Mouse (Mus musculus) heart, postnatal 14 days (tissue): ENCODE measurements around the gene Trim60. TPM values are rescaled to one million over a fixed set of nuclear protein-coding genes. Genes with fewer than 3 reads are reported as not detected.
A peak's percentile ranks its signal among the peaks of the same experiment; 100 is the strongest.
"Not testable (repeated sequence)": the region's sequence is repeated elsewhere in the genome, so short reads cannot be mapped to it uniquely, and the experiment has no call there.

Experiments
- DNase-seq, 2 experiments: peaks; one replicate each; pipeline ENCODE4 v3.0.0; 2021 to 2022
- intact Hi-C: fragments of 180-260 bp; cut with DNase I; formaldehyde crosslinking; loops from one replicate; pipeline ENCODE4 v1.15.1; 2025
- long read RNA-seq, 2 experiments: library from polyadenylated mRNA; stranded (forward); transcript quantifications; one replicate each; pipeline ENCODE4 v2.0.0; 2021
- total RNA-seq, 2 experiments: library from RNA; stranded (reverse); gene quantifications; 2 replicates each; pipeline ENCODE4 v1.2.3; 2021

The Trim60 gene
- total RNA-seq: not detected
- long read RNA-seq, experiment 1: 0 reads
- long read RNA-seq, experiment 2: 0 reads

DNA sequence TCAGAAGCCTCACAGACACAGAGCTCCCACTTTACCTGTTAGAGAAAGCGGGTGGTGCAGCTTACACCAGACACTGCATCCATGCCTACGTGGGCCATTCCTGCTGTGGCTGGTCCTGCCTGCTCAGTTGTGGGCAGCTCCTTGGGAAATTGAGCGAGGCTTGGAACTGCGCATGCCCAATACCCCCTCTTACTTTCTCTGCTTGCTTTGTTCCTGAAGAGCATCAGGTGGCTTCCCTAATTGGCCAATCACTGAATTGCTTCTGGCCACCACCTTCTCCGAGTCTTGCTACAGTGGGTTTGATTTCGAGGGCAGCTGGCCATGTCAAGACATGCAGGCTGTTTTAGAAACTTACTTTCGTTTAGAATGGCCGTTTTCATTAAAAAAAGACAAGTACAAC lies at the start of gene Trim60, which contains the start of gene Trim61:
Trim60 (minus strand) TSS at position 162 of the 400 bp plus-strand sequence.
Trim61 (minus strand) TSS at position 101 of the 400 bp plus-strand sequence.
- DNase-seq: no peak
- intact Hi-C loops: no loop called here

DNA sequence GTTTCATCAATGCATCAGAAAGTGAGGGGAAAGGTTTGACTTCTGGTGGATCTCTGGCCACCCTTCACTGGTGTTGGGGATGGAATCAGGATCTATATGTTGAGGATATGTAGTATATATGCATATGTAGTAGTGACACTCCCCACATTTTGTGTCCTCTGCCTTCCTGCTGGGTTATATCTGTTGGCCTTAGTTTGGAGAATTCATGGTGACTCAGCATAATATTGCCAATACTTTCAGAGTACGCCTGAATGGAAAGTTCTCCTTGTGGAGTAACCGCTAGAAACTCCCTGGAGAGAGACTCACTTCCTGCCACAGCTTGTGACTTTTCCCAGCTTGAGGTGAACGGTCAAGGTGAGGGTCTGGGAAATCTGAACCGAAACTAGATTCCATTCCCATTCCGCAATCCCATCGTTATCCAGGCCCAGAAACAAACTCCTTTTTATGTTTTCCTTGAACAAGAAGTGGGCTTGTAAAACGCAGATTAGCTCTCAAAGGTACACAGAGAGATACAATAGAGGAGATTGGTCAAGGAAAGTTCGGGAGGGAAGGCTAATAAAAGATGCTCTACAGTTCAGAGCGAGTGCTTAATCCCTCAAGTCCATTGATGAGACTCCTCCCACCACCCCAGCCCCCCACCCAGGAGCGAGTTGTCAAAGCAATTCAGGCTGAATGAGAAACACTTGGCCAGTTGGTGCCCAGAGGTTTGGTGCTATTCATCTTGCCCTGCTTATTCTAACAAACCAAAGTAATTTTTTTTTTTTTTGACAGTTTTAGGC lies 49.5 kb upstream of the Trim60 start:
- no peak for DNase-seq
- intact Hi-C loops: no loop called here

DNA sequence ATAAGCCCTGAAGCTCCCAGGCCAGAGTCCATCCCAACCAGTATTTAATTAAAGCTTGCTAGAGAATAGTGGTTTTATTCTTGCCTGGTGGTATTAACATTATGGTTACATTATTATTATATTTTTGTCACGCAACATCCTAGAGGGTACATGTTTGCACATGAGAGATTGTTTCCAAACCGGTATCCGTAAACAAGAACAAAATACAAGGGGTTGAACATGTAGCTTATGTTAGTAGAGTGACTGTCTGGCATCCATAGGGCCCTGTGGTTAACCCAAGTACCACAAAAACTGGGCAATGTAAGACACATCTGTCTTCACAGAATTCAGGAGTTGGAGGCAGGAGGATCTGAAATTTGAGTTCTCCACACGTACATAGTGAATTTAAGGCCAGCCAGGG lies 48.6 kb upstream of the Trim60 start:
- DNase-seq: no peak
- intact Hi-C loops: no loop called here

DNA sequence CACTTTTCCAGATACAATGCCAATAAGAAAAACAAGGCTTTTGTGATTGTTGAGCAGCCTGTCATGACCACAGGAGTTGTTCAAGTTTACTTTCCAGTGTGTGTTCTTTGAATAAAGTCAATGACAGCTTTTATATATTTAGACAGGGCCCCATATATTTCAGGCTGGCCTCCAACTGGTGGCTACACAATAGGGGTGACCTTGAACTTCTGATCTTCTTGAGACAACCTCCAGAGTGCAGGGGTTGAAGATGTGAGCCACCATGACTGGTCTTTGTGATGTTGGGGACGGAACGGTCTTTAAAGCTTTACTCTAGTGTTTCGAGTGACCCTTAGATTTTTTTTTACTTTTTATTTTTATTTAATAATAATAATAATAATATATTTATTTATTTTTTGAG lies 47.2 kb upstream of the Trim60 start:
- intact Hi-C loops: no loop called here
- DNase-seq: no peak

DNA sequence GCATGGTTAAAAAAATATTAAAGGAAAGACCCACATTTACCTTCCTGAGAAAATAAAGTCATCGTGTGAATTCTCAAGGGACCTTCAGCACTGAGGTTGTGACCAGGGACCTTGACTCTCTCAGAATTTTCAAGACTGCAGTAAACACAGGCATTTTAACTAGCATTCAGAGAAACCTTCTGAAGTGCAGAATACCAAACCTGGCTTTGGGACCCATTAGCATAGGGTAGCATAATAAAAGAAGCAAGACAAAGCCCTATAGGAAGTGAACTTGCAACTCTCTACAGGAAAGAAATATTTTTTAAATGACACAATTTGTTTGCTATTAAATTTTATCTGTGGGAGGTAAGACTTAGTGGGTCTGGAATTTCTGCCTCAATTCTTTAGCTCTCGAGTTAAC lies 45.7 kb upstream of the Trim60 start:
- intact Hi-C loops: no loop called here
- DNase-seq: no peak

DNA sequence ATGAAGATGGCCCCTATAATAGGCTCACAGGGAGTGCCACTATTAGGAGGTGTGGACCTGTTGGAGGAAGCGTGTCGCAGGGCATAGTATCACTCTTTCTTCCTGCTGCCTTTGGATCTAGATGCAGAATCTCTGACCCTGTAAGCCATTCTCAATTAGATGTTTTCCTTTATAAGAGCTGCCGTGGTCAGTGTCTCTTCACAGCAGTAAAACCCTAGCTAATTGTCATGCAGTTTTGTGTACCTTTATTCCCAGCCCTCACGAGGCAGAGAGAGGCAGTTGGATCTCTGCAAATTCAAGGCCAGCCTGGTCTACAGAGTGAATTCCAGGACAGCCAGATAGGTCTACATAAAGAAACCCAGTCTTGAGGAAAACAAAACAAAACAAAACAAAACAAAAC lies 43.8 kb upstream of the Trim60 start:
- intact Hi-C loops: no loop called here
- DNase-seq: no peak

DNA sequence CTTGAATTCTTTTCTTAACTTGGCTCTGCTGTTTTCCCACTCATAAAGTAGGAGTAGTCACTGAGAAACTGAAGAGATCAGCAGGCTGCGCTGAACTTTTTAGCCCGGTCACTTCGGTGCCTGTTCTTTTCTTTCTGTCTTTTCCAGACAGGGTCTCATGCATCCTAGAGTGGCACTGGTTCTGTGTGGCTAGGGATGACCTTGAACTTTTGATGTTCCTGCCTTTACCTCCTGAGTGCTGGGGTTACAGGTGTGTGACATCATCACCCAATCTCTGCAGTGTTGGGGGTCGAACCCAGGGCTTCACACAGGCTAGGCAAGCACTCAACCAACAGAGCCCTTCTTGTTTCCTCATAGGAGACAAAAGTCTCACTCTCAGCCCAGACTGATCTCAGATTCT lies 38.3 kb upstream of the Trim60 start:
- intact Hi-C loops: no loop called here
- DNase-seq: no peak

DNA sequence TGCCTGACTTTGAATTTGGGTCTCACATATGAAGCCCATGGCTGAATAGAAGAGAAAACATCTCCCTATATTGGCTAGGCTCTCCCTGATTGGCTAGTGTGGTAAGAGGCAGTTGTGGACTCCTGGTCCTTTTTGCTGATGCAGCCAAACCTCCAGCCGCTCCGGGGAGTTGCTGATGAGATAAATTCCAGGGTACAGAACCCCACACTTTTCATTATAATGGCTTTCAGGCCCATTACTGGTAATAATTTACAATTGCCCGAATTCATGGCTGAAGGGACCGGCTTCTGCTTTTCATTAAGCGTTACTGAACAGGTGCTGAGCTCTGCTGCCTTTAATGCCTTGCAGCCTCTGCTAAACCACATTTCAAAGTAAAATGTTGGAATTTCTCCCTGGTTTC lies 35.6 kb upstream of the Trim60 start:
- intact Hi-C loops: no loop called here

DNA sequence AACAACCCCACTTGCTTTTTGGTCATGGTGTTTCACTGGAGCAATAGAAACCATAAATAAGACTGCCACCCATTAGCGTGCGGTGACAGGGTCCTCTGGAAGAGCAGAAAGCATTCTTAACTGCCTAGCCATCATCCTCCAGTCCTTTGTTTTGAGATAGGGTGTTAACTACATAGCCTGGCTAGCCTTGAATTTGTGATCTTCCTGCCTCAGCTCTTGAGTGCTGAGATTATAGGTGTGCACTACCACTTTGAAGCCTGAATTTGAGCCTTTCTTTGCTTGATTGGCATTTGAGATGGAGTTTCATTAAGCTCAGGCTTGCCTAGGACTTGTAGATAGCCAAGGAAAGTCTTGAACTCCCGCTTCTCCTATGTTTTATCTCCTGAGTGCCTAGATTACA lies 35.2 kb upstream of the Trim60 start:
- DNase-seq: no peak
- intact Hi-C loops: no loop called here

More for the DNA sequence above, 35.6 kb upstream of the Trim60 start:
- no peak for DNase-seq

DNA sequence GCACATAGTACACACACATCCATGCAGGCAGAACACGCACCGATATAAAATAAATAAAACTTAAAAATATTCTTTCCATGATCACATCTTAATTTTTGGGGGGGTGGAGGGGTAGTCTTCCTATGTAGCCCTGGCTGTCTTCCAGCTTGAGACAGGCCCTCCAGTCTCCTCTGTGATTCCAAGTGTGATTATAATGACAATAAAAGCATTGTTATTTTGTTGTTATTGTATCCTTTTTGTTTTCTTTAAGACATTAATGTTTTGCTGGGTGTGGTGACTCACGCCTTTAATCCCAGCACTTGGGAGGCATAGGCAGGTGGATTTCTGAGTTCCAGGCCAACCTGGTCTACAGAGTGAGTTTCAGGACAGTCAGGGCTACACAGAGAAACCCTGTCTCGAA lies 29.4 kb upstream of the Trim60 start:
- DNase-seq: no peak
- intact Hi-C loops: no loop called here

DNA sequence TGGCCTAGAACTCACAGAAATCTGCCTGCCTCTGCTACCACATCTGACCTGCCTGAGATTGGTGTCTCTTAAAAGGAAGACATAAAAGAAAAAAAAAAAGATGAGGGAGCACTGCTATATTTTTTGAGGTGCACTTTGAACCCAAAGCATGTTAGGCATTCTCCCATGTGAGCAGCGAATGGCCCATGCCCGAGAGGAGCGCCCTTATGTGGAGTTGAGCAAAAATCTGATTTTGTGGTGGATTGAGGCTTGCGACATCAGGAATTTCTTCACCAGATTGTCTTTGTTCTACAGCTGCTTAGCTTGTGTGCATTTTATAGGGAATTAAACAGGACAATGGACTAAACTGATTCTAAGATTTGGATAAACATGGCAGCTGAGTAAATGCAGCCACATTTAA lies 28.8 kb upstream of the Trim60 start:
- no peak for DNase-seq
- intact Hi-C loops: no loop called here

DNA sequence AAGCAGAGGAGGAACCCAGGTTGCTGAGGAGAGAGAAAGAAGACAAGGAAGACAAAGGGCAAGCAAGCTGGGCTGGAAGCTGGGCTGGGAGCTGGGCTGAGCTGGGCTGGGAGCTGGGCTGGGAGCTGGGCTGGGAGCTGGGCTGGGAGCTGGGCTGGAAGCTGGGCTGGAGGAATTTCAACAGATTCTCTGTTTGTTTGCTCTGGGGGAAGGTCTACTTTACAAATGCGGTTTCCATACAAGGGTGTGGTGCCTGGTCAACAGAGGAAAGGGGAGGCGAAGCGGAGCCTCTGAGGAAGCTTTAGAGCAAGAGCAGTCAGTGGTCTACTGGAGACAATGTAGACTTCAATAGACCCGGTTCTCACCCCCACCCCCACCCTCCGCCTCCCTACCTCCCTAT lies 28.2 kb upstream of the Trim60 start:
- intact Hi-C loops: no loop called here
- DNase-seq: no peak

DNA sequence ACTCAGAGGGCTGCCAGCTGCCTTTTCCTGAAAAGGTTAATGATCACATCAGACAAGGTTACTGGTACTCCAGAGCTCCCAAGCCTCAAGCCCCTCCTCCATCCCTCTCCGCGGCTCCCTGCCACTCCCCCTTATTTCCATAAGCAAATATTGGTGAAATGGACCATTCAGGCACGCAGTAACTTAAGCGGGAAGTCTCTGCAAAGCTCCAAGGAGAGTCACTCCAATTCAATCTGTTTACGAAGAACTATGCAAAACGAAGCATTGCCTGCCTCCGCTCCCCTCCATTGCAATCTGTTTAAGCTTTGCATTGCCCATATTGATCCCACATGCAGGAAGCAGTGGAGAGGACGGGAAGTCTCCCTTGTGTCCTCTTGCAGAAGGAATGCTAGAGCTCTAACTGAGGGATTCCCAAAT lies 18.7 kb upstream of the Trim60 start, which contains the start of gene Apela:
Apela (minus strand) TSS at position 220 of the 417 bp plus-strand sequence.
- peak in 1 of 2 experiments; percentile 1 for DNase-seq
- intact Hi-C loops: no loop called here

DNA sequence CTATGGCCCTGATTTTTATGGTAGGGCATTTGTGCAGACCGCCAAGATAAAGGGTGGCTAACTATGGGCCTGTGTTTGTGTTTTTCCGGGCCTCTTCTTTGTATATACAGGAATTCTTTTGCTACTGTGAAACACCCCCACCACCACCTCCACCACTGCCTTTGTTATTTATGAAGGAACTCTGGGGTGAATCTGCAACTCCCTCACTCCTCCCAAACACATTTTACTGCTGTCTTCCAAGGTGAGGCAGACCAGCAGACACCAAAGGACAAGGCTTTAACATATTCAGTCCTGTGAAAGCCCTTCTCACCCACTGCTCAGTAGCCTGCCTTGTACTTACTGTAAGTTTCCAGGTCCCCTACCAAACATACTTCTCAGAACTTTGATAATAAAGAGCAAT lies 15.8 kb upstream of the Trim60 start:
- intact Hi-C loops: no loop called here
- DNase-seq: no peak

DNA sequence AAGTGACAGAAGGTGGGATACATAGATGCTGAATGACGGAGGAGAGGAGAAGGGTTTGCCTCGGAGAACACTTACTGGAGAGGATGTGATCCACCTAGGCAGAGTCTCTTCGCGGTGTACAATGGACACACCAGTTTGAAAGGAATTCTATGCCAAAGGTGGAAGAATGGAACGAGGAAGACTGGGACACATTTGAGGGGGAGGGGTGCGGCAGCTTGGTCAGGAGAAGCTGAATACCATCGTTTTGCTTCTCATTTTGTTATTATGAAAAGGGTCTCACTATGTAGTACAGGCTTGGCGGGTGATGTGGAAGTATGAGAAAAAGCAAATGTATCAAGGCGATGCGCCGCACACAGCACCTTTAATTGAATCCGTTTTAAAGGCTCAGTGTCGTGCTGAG lies 14.7 kb upstream of the Trim60 start:
- intact Hi-C loops: no loop called here
- DNase-seq: no peak

DNA sequence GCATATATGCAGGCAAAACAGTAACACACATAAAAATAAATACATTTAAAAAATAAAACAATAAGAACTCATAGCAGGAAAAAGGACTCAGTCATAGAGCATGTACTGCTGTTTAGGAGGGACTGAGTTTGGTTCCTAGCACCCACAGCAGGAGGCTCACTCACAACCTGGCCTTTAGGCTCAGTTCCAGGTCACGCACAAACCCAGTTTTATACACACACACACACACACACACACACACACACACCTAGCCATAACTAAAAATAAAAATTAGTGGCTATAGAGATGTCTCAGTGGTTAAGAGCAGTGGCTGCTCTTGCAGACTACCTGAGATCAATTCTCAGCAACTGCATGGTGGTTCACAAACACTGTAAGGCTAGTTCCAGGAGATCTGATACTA lies 13.7 kb upstream of the Trim60 start:
- intact Hi-C loops: no loop called here
- DNase-seq: no peak

DNA sequence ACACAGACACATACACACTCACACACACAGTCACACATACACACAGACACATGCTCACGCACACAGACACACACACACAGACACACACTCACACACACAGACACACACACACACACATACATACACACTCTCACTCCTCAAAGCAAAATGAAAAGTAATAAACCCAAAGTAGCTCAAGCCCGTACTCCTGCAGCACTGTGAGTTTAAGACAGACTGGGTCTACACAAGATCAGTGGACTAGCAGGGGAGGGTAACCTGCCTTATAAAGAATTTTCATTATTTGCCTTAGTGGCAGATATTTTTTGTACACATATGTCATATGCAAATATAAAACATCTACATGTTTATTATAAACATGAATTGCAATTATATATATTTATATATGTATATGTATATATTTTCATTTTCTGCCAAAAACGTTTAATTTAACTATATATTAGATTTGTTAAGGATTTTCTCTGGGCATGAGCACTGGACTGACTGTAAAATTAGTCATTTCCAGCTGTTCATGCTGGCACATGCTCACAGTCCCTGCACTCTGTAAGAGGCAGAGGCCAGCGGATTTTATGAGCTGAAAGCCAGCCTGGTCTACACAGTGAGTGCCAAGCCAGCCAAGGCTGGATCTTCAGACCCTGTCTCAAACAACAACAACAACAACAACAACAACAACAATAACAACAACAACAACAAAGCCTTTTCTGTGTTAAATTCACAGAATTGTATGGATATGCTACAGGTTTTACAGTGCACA lies 12.5 kb upstream of the Trim60 start:
- no peak for DNase-seq
- intact Hi-C loops: no loop called here

DNA sequence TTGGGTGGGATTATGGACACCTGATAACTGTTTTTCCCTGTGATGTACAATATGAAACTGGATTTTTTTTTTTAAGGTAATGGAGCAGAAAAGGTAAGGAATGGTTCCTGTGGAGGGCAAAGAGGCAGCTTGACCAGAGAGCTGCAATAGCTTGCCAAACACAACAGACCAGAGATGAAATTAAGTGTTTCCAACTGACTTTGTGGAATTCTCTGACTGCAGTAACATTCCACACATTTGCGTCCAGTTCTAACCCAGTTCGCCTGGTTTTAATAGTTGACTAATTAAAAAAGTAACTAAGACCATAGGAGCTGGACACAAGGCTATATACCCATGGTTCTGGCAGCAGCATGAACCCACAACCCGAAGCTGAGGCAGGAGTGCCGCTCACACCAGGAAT lies 11.4 kb upstream of the Trim60 start:
- no peak for DNase-seq
- intact Hi-C loops: no loop called here

DNA sequence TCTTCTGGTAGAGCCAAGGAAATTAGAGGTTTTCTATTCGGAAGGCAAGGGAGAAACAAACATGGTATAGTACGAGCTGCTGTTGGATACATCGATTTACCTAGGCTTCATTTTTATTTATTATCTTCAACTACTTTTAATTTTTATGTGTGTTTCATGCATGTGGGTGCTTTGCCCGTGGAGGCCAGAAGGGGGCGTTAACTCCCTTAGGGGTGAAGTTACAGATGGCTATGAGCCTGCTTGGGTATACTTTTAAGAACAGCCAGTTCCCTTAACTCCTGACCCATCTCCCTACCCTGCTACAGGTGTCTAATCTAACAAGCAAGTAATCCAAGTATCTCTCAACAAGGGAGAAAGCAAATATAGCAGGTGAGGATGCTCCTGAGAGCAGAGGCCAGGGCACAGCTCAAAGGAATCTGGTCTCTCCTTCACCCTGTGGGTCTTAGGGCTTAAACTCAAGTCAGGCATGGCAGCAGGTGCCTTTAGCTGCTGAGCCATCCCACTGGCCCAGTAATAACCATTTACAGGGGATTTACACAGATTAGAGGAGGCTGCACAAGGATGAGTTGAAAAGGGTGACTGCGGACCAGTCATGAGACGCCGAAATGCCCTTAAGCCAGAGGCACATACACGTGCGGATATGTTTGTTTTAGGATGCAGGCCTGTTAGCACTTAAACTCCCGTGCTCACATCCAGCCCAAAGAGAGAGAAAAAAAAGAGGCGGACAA lies 10.7 kb upstream of the Trim60 start:
- intact Hi-C loops: no loop called here
- no peak for DNase-seq

DNA sequence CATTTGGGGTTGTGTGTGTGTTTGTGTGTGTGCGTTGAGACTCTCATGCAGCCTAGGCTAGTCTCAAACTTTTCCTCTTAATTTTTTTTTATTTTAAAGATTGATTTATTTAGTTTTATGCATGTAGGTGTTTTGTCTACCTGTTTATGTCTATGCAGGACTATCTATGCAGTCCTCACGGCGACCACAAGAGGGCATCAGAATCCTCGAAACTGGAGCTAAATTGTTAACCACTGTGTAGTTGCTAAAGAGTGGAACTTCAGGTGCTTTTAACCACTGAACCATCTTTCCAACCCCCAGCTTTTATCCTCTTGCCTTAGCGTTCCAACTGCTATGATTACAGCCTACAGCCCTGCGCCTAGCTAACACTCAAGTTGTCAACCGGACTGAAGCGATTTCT lies 4.1 kb upstream of the Trim60 start:
- DNase-seq: peak; percentile 50 to 71
- intact Hi-C loops: loop anchor here (1.0 kb wide), 1 partner anchor 88 kb away; no protein-coding TSS in a partner anchor

DNA sequence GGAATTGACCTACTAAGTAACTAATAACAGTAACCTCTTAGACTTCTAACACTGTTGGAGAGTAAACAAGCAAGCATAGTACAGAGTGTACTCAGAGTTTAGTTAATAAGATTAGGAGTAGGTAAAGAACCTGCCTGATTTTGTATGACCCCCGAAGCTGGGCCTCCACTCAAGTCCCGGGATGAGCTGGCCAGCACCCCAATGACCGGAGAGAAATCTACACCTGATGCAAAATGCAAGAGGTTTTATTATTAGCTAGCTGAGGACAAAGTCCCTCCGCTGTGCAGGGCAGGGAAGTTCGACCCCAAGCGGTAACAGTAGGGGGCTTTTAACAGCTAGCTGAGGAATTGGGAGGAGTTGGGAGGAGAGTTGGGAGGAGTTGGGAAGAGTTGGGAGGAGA lies 10.8 kb downstream of the Trim60 start:
- intact Hi-C loops, DNase-seq: not testable (repeated sequence)
